Mouse (Mus musculus): ENCODE data around the gene Alkbh6. TPM values are rescaled to one million over a fixed set of nuclear protein-coding genes. Genes with fewer than 3 reads are reported as not detected.

The Alkbh6 gene
- polyA plus RNA-seq, 1 experiment from 2014 or later: 68.9 TPM

DNA sequence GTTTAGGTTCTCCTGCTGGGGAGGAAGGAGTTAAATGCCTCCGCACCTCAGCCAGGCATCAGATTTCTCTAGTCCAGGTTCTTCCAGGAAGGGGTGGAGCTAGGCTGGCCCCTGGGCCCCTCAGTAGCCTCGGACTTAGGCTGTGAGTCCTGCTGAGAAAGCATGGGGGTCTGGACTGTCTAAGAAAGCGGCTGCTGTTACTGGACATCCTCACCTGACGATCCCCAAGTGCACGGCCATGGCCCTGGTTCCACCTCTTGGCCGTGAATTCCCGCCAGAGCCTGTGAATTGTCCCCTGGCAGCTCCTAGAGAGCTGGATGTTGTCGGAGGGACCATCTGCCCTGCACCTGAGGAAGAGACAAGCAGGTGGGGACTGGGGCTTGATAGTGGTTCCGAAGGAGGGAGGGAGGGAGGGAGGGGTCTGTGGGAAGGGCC, 6.2 kb downstream of the Alkbh6 start, which contains the start of gene Syne4:
TSS of gene Syne4 (plus strand) at position 87 of the 435 bp plus-strand sequence.
- peaks cover 6 to 10% of the 10 kb centered on the region in 2 experiments; a peak in 3 of 4 replicates for H3K4me1 ChIP-seq (ENCODE audit: control insufficient read depth in 2 of 2, insufficient read depth in 2 of 2, low read length in 2 of 2)
- peaks cover 14% of the 10 kb centered on the region; the same call in 1 of the 2 replicates for H3K36me3 ChIP-seq (ENCODE audit: control insufficient read depth, insufficient read depth, low read length)
- peak within 1 kb of the TSS; percentile 26 to 36 for H3K4me3 ChIP-seq (ENCODE audit: control insufficient read depth in 1 of 2, insufficient read depth in 1 of 2, low read depth in 1 of 2, low read length in 2 of 2)
- no peak within 1 kb of the TSS for H3K27ac ChIP-seq (replicated peaks in 1 of 2; ENCODE audit: control insufficient read depth in 1 of 2, insufficient read depth in 1 of 2, low read depth in 2 of 2, low read length in 2 of 2)
- no peak for ATAC-seq (ENCODE audit: insufficient number of reproducible peaks, insufficient read depth, low FRiP score, low read depth)
- H3K9me3 ChIP-seq (ENCODE audit: control insufficient read depth, low read length): no peaks in the 10 kb centered on the region
- H3K4me2 ChIP-seq (ENCODE audit: low read length): peak within 1 kb of the TSS; percentile 59
- H3K9ac ChIP-seq (ENCODE audit: low read length): peak within 1 kb of the TSS; percentile 67
- WGBS: 3% methylated on average over 9 of the region's 9 CpGs
- H3K27me3 ChIP-seq (ENCODE audit: control insufficient read depth, insufficient read depth, low read length): no peaks in the 10 kb centered on the region

- no peak overlapping the region for H3K9ac ChIP-seq (ENCODE audit: low read length)
Observed at GRCm38 (mm10) chr7:30315559-30316529, 7.3 kb downstream of the Alkbh6 start.

DNA sequence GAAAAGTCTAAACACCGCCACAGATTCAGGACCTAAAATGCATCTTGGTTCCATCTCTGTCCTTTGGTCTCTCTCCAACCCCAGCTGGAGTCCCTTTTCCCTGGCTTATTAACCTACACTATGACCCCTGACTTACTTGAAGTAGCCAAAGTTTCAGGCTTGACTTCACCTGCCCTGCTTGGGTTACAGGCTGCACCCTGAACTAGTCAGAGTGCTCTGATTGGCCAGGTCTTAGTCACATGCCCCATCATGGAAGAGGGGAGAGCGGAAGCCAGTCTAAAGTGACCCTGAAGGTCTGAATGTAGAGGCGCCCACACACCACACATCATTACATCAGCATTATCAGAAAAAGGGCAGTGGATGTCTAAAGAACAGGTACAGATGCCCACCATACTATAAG, 9.6 kb downstream of the Alkbh6 start:
- H3K4me3 ChIP-seq (ENCODE audit: control insufficient read depth in 1 of 2, insufficient read depth in 1 of 2, low read depth in 1 of 2, low read length in 2 of 2): no peak overlapping the region
- H3K4me2 ChIP-seq (ENCODE audit: low read length): no peak overlapping the region
- H3K9ac ChIP-seq (ENCODE audit: low read length): no peak overlapping the region
- WGBS: 81% methylated on average over 3 of the region's 3 CpGs
- no peak overlapping the region for H3K27ac ChIP-seq (replicated peaks in 1 of 2; ENCODE audit: control insufficient read depth in 1 of 2, insufficient read depth in 1 of 2, low read depth in 2 of 2, low read length in 2 of 2)
- no peaks in the 10 kb centered on the region for H3K9me3 ChIP-seq (ENCODE audit: control insufficient read depth, low read length)
- H3K27me3 ChIP-seq (ENCODE audit: control insufficient read depth, insufficient read depth, low read length): no peaks in the 10 kb centered on the region
- peaks cover 9 to 21% of the 10 kb centered on the region in 2 experiments for H3K4me1 ChIP-seq (ENCODE audit: control insufficient read depth in 2 of 2, insufficient read depth in 2 of 2, low read length in 2 of 2)
- H3K36me3 ChIP-seq (ENCODE audit: control insufficient read depth, insufficient read depth, low read length): 0 out of 2 replicates have a peak, but pooled peaks cover under 1% of the 10 kb centered on the region
- ATAC-seq (ENCODE audit: insufficient number of reproducible peaks, insufficient read depth, low FRiP score, low read depth): no peak

More at GRCm38 (mm10) chr7:30315559-30316529, 7.3 kb downstream of the Alkbh6 start:
- no peak for ATAC-seq (ENCODE audit: insufficient number of reproducible peaks, insufficient read depth, low FRiP score, low read depth)
- Histone ChIP-seq H3K9me3 (ENCODE audit: control insufficient read depth, low read length) (no peaks in the 10 kb centered on the region), H3K4me2 (ENCODE audit: low read length) (no peak overlapping the region), H3K36me3 (ENCODE audit: control insufficient read depth, insufficient read depth, low read length) (peaks cover 14% of the 10 kb centered on the region; the same call in 1 of the 2 replicates), H3K4me1 (ENCODE audit: control insufficient read depth in 2 of 2, insufficient read depth in 2 of 2, low read length in 2 of 2) (peaks cover 6 to 8% of the 10 kb centered on the region in 2 experiments; a peak in 3 of 4 replicates), H3K27me3 (ENCODE audit: control insufficient read depth, insufficient read depth, low read length) (no peaks in the 10 kb centered on the region), H3K27ac (replicated peaks in 1 of 2; ENCODE audit: control insufficient read depth in 1 of 2, insufficient read depth in 1 of 2, low read depth in 2 of 2, low read length in 2 of 2) (no peak overlapping the region), H3K4me3 (ENCODE audit: control insufficient read depth in 1 of 2, insufficient read depth in 1 of 2, low read depth in 1 of 2, low read length in 2 of 2) (no peak overlapping the region)
- WGBS: 75% methylated on average over 13 of the region's 13 CpGs

DNA sequence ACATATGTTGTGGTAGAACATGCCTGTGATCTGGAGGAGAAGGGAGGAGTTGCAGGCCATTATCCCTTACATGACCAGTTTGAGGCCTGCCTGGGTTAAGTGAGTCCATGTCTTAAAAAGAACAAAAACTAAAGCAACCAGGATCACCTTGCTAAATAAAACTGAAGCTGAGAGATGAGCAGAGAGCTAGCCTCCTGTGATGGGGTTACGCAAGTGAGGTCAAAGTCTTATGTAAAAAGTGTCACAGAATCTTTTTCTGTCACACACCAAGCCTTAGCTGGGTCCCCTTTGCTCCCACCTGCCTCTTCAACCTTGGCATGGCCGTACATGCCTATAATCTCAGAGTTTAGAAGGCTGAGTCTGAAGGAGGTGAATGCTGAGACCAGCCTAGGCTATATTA, 12.4 kb downstream of the Alkbh6 start:
- Histone ChIP-seq H3K27ac (replicated peaks in 1 of 2; ENCODE audit: control insufficient read depth in 1 of 2, insufficient read depth in 1 of 2, low read depth in 2 of 2, low read length in 2 of 2) (0 out of 4 replicates have a peak overlapping the region, but pooled peaks of 1 of the 2 experiments have one; percentile 92), H3K9me3 (ENCODE audit: control insufficient read depth, low read length) (no peaks in the 10 kb centered on the region), H3K4me2 (ENCODE audit: low read length) (peak overlapping the region; percentile 89), H3K4me1 (ENCODE audit: control insufficient read depth in 2 of 2, insufficient read depth in 2 of 2, low read length in 2 of 2) (peaks cover 3 to 14% of the 10 kb centered on the region in 2 experiments; a peak in 3 of 4 replicates), H3K4me3 (ENCODE audit: control insufficient read depth in 1 of 2, insufficient read depth in 1 of 2, low read depth in 1 of 2, low read length in 2 of 2) (peak overlapping the region in 1 of 2 experiments; percentile 80; a peak in 2 of 4 replicates), H3K27me3 (ENCODE audit: control insufficient read depth, insufficient read depth, low read length) (no peaks in the 10 kb centered on the region), H3K36me3 (ENCODE audit: control insufficient read depth, insufficient read depth, low read length) (no peaks in the 10 kb centered on the region), H3K9ac (ENCODE audit: low read length) (peak overlapping the region; percentile 93)
- ATAC-seq (ENCODE audit: insufficient number of reproducible peaks, insufficient read depth, low FRiP score, low read depth): no peak
- 81% methylated on average over 2 of the region's 2 CpGs for WGBS

DNA sequence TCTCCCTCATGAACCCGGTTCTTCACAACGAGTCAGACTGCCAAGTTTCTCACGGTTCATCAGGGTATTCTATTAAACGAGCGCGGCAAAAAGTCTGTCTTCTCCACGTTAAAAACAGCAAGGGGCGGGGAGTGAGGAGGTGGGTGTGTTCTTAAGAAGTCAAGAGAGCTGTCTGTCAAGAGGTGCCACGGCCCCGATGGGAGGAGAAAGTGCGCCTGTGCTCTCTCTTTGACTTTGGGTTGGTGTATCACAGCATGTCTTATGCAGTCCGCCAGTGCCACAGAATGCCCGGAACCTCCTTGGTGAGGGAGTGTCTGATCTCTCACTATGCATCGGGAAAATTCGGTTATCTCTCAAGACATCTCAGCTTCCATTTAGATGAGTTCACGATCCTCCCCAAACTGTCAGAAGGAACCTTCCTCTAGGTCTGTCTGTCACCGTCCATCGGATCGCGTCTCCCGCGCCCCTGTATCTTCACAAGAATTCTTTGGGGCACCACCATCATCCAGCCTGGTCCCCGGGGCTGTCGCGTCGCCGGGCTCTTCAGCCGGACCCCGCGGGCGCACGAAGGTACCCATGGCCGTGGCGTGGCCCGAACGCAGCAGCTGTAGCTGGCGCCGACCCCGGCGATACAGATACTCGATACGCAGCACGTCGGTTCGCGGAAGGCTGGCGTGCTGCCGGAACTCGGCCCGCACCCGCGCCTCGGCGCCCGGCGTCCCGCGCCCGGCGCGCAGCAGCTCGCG, 13.2 kb downstream of the Alkbh6 start, which contains the start of gene E130208F15Rik:
TSS of gene E130208F15Rik (plus strand) at position 202 of the 746 bp plus-strand sequence.
- Histone ChIP-seq H3K27ac (replicated peaks in 1 of 2; ENCODE audit: control insufficient read depth in 1 of 2, insufficient read depth in 1 of 2, low read depth in 2 of 2, low read length in 2 of 2) (peak within 1 kb of the TSS; percentile 88 to 92), H3K36me3 (ENCODE audit: control insufficient read depth, insufficient read depth, low read length) (no peaks in the 10 kb centered on the region), H3K4me3 (ENCODE audit: control insufficient read depth in 1 of 2, insufficient read depth in 1 of 2, low read depth in 1 of 2, low read length in 2 of 2) (peak within 1 kb of the TSS; percentile 80 to 83), H3K4me1 (ENCODE audit: control insufficient read depth in 2 of 2, insufficient read depth in 2 of 2, low read length in 2 of 2) (peaks cover 3 to 14% of the 10 kb centered on the region in 2 experiments; a peak in 3 of 4 replicates), H3K27me3 (ENCODE audit: control insufficient read depth, insufficient read depth, low read length) (no peaks in the 10 kb centered on the region), H3K9me3 (ENCODE audit: control insufficient read depth, low read length) (no peaks in the 10 kb centered on the region), H3K9ac (ENCODE audit: low read length) (peak within 1 kb of the TSS; percentile 93), H3K4me2 (ENCODE audit: low read length) (peak within 1 kb of the TSS; percentile 89)
- under 1% methylated on average over 63 of the region's 63 CpGs for WGBS
- peak; percentile 38 for ATAC-seq (ENCODE audit: insufficient number of reproducible peaks, insufficient read depth, low FRiP score, low read depth)

DNA sequence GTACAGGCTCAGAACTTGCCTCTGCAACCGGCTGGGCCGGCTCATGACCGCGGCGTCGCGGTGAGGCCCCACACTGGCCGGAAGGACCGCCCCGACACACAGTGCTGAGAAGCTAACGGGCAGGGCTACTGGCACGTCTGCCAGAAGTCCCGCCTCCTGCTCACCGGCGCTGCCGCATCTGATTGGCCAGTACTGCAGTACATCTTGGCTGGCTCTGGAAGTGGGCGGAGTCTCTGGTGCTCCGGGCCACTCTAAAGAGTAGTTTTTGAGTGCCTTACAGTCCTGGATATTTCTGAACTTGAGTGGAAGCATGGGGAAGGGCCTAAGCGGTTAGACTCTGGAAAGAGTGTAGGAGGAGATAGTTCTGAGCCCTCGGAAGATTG, 13.8 kb downstream of the Alkbh6 start:
- WGBS: under 1% methylated on average over 20 of the region's 20 CpGs
- peak; percentile 98 for ATAC-seq (ENCODE audit: insufficient number of reproducible peaks, insufficient read depth, low FRiP score, low read depth)
- Histone ChIP-seq H3K4me2 (ENCODE audit: low read length) (peak overlapping the region; percentile 89), H3K4me3 (ENCODE audit: control insufficient read depth in 1 of 2, insufficient read depth in 1 of 2, low read depth in 1 of 2, low read length in 2 of 2) (peak overlapping the region; percentile 80 to 83), H3K27ac (replicated peaks in 1 of 2; ENCODE audit: control insufficient read depth in 1 of 2, insufficient read depth in 1 of 2, low read depth in 2 of 2, low read length in 2 of 2) (peak overlapping the region; percentile 88 to 92), H3K9ac (ENCODE audit: low read length) (peak overlapping the region; percentile 93), H3K4me1 (ENCODE audit: control insufficient read depth in 2 of 2, insufficient read depth in 2 of 2, low read length in 2 of 2) (peaks cover 6 to 19% of the 10 kb centered on the region in 2 experiments), H3K9me3 (ENCODE audit: control insufficient read depth, low read length) (no peaks in the 10 kb centered on the region), H3K36me3 (ENCODE audit: control insufficient read depth, insufficient read depth, low read length) (no peaks in the 10 kb centered on the region), H3K27me3 (ENCODE audit: control insufficient read depth, insufficient read depth, low read length) (no peaks in the 10 kb centered on the region)

DNA sequence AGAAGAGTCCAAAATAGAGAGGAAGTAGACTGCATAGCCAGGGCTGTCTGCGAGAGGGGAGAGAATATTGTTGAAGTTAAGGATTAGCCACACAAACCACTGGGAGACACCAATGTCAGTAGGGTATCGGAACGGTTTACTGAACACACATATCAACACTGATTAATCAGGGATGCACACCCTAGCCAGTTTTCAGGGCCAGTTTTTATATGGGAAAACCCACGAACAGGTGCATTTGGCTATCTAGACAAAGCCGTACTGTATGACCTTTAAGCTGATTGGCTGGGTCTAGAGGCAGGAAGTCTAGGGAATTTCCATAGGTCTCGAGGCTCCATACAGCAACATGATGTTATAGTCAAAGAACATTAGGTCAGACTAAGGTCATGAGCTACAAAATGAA, 14.3 kb downstream of the Alkbh6 start:
- ATAC-seq (ENCODE audit: insufficient number of reproducible peaks, insufficient read depth, low FRiP score, low read depth): no peak
- 34% methylated on average over 6 of the region's 6 CpGs for WGBS
- no peaks in the 10 kb centered on the region for H3K9me3 ChIP-seq (ENCODE audit: control insufficient read depth, low read length)
- H3K4me3 ChIP-seq (ENCODE audit: control insufficient read depth in 1 of 2, insufficient read depth in 1 of 2, low read depth in 1 of 2, low read length in 2 of 2): peak overlapping the region; percentile 39 to 80
- no peaks in the 10 kb centered on the region for H3K27me3 ChIP-seq (ENCODE audit: control insufficient read depth, insufficient read depth, low read length)
- H3K27ac ChIP-seq (replicated peaks in 1 of 2; ENCODE audit: control insufficient read depth in 1 of 2, insufficient read depth in 1 of 2, low read depth in 2 of 2, low read length in 2 of 2): peak overlapping the region; percentile 86 to 92
- H3K36me3 ChIP-seq (ENCODE audit: control insufficient read depth, insufficient read depth, low read length): no peaks in the 10 kb centered on the region
- peak overlapping the region; percentile 72 for H3K9ac ChIP-seq (ENCODE audit: low read length)
- peaks cover 6 to 25% of the 10 kb centered on the region in 2 experiments for H3K4me1 ChIP-seq (ENCODE audit: control insufficient read depth in 2 of 2, insufficient read depth in 2 of 2, low read length in 2 of 2)
- H3K4me2 ChIP-seq (ENCODE audit: low read length): peak overlapping the region; percentile 89

Measured in heart, embryonic 14.5 days (tissue).